Mouse (Mus musculus): Measurements from ENCODE around the gene Etl4. TPM values are rescaled to one million over a fixed set of nuclear protein-coding genes. Genes with fewer than 3 reads are reported as not detected.

Etl4 gene
- total and polyA plus RNA-seq, 2 experiments from 2014 or later = 4.8 to 10.9 TPM

DNA sequence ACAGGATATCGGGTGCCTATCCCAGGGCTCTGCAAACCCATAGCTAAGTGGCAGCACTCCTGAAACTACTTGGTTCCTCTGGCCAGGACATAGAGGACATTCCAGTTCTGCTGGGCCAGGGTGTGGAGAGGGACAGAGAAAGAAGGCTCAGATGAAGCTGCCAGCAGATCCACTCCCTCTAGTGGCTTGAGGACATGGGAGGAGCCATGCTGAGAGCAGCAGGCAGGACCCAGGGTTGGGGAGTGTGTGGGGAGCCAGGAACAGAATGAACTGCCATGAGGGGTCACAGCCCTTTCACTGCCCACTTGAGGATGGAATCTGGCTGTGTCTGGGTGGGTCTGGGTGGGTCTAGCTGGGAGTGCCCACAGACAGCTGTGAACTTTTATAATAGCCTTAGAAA is 784.2 kb downstream of the Etl4 start:
- H3K4me1 ChIP-seq (ENCODE audit: insufficient read depth, low read length) = no peaks in the 10 kb centered on the region
- DNase-seq (ENCODE audit: low spot score) = no peak
- H3K9me3 ChIP-seq (ENCODE audit: low read length) = no peaks in the 10 kb centered on the region
- H3K9ac ChIP-seq (replicated peaks; ENCODE audit: low read length, poor library complexity, severe bottlenecking) = no peak overlapping the region
- no peak overlapping the region for H3K27ac ChIP-seq (ENCODE audit: low read depth, low read length)
- TF ChIP-seq CTCF (IDR thresholded peaks at IDR 0.05) = no peak
- H3K4me3 ChIP-seq (ENCODE audit: low read depth, low read length) = no peak overlapping the region
- H3K27me3 ChIP-seq (ENCODE audit: insufficient read depth, low read length) = no peaks in the 10 kb centered on the region
- H3K4me2 ChIP-seq (ENCODE audit: low read depth, low read length, poor library complexity, severe bottlenecking) = no peak overlapping the region
- 100% methylated on average over 1 of the region's 1 CpGs for WGBS
- ATAC-seq (ENCODE audit: low FRiP score) = no peak
- no peaks in the 10 kb centered on the region for H3K36me3 ChIP-seq (ENCODE audit: insufficient read depth, low read length)

DNA sequence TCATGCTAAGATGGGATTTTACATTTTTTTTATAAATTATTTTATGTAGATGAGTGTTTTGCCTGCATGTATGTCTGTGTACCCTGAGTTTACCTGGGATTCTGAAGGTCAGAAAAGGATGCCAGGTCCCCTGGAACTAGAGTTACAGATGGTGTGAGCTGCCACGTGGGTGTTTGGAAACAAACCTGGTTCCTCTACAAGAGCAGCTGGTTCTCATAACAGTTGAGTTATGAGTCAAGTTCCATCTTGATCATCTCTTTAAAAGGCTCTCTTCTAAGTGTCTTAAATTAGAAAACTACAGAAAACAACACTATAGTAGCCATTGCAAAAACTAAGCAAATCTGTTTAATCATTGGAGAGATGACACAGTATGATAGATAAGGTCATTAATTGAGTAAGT is 788.1 kb downstream of the Etl4 start:
- Histone ChIP-seq H3K4me2 (ENCODE audit: low read depth, low read length, poor library complexity, severe bottlenecking) (no peak overlapping the region), H3K27me3 (ENCODE audit: insufficient read depth, low read length) (no peaks in the 10 kb centered on the region), H3K9me3 (ENCODE audit: low read length) (no peaks in the 10 kb centered on the region), H3K4me3 (ENCODE audit: low read depth, low read length) (no peak overlapping the region), H3K4me1 (ENCODE audit: insufficient read depth, low read length) (no peaks in the 10 kb centered on the region), H3K9ac (replicated peaks; ENCODE audit: low read length, poor library complexity, severe bottlenecking) (no peak overlapping the region), H3K27ac (ENCODE audit: low read depth, low read length) (no peak overlapping the region), H3K36me3 (ENCODE audit: insufficient read depth, low read length) (no peaks in the 10 kb centered on the region)
- no peak for DNase-seq (ENCODE audit: low spot score)
- TF ChIP-seq CTCF (IDR thresholded peaks at IDR 0.05) = no peak
- no peak for ATAC-seq (ENCODE audit: low FRiP score)
- WGBS = 81% methylated on average over 1 of the region's 1 CpGs

DNA sequence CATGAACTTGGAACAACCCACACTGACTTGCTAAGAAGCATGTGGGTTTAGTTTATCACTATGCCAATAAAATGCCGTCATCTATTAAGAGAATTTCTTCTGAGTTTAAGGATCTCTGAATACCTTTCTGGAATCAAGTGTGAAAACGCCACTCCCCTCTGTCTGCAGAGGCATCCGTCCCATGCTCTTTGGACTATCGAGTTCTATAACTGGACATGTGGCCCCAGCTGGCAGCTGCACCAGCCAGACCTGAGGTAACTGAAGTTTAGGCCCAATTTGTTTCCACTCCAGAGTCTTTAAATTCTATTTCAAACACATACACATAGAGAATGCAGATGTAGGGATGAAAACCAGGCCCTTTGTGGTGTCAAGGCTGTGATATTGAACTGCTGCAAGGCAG is 795.5 kb downstream of the Etl4 start:
- no peak for ATAC-seq (ENCODE audit: low FRiP score)
- WGBS = 98% methylated on average over 4 of the region's 4 CpGs
- no peaks in the 10 kb centered on the region for H3K4me1 ChIP-seq (ENCODE audit: insufficient read depth, low read length)

DNA sequence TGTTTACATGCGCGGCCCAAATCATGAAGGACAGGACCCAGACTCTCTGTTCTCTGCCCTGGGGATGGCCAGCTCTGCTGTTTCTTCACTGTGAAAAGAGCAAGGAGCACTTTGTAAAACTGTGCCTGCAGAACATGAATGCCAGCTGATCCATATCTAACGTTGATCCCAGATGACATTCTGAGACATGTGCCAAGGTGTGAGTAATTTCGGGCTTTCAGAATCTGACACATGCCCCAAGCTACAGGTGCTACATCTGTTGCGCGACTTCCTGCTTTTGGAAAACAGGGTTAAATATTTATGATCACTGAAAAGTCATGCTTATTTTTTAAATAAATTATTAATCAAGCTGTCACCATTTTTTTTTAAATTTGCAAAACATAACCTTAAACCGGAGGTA is 801.0 kb downstream of the Etl4 start:
- Histone ChIP-seq H3K27me3 (ENCODE audit: insufficient read depth, low read length) (no peaks in the 10 kb centered on the region), H3K9ac (replicated peaks; ENCODE audit: low read length, poor library complexity, severe bottlenecking) (no peak overlapping the region), H3K27ac (ENCODE audit: low read depth, low read length) (no peak overlapping the region), H3K4me3 (ENCODE audit: low read depth, low read length) (no peak overlapping the region), H3K36me3 (ENCODE audit: insufficient read depth, low read length) (no peaks in the 10 kb centered on the region), H3K4me2 (ENCODE audit: low read depth, low read length, poor library complexity, severe bottlenecking) (no peak overlapping the region), H3K9me3 (ENCODE audit: low read length) (no peaks in the 10 kb centered on the region), H3K4me1 (ENCODE audit: insufficient read depth, low read length) (no peaks in the 10 kb centered on the region)
- 91% methylated on average over 7 of the region's 7 CpGs for WGBS
- TF ChIP-seq CTCF (IDR thresholded peaks at IDR 0.05) = no peak
- ATAC-seq (ENCODE audit: low FRiP score) = no peak
- no peak for DNase-seq (ENCODE audit: low spot score)

More for the DNA sequence above, 795.5 kb downstream of the Etl4 start:
- H3K4me2 ChIP-seq (ENCODE audit: low read depth, low read length, poor library complexity, severe bottlenecking) = no peak overlapping the region
- no peaks in the 10 kb centered on the region for H3K27me3 ChIP-seq (ENCODE audit: insufficient read depth, low read length)
- H3K9ac ChIP-seq (replicated peaks; ENCODE audit: low read length, poor library complexity, severe bottlenecking) = no peak overlapping the region
- H3K27ac ChIP-seq (ENCODE audit: low read depth, low read length) = no peak overlapping the region
- H3K9me3 ChIP-seq (ENCODE audit: low read length) = no peaks in the 10 kb centered on the region
- no peaks in the 10 kb centered on the region for H3K36me3 ChIP-seq (ENCODE audit: insufficient read depth, low read length)
- DNase-seq (ENCODE audit: low spot score) = no peak
- no peak overlapping the region for H3K4me3 ChIP-seq (ENCODE audit: low read depth, low read length)
- no peak for TF ChIP-seq CTCF (IDR thresholded peaks at IDR 0.05)

DNA sequence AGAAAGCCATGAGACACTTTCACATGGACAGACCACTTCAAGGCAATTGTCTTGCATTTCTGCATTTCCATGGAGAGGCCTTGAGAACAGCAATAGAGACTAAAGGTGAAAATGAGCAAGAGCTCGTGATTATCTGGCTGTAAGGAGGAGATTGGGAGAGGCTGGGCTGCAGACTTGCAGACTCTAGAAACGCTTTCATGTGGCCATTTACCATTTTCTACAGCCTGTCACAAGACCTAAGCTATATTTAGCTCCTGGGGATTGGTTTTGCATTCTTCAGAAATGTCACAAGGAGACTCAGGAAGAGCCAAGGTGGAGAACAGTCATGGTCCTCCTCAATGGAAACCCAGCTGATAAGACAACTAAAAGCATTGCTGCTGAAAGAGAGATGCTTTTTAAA is 801.4 kb downstream of the Etl4 start:
- ATAC-seq (ENCODE audit: low FRiP score) = no peak
- Histone ChIP-seq H3K4me3 (ENCODE audit: low read depth, low read length) (no peak overlapping the region), H3K9ac (replicated peaks; ENCODE audit: low read length, poor library complexity, severe bottlenecking) (no peak overlapping the region), H3K27me3 (ENCODE audit: insufficient read depth, low read length) (no peaks in the 10 kb centered on the region), H3K27ac (ENCODE audit: low read depth, low read length) (no peak overlapping the region), H3K9me3 (ENCODE audit: low read length) (no peaks in the 10 kb centered on the region), H3K36me3 (ENCODE audit: insufficient read depth, low read length) (no peaks in the 10 kb centered on the region), H3K4me1 (ENCODE audit: insufficient read depth, low read length) (no peaks in the 10 kb centered on the region), H3K4me2 (ENCODE audit: low read depth, low read length, poor library complexity, severe bottlenecking) (no peak overlapping the region)
- 74% methylated on average over 2 of the region's 2 CpGs for WGBS
- no peak for DNase-seq (ENCODE audit: low spot score)
- TF ChIP-seq CTCF (IDR thresholded peaks at IDR 0.05) = no peak

DNA sequence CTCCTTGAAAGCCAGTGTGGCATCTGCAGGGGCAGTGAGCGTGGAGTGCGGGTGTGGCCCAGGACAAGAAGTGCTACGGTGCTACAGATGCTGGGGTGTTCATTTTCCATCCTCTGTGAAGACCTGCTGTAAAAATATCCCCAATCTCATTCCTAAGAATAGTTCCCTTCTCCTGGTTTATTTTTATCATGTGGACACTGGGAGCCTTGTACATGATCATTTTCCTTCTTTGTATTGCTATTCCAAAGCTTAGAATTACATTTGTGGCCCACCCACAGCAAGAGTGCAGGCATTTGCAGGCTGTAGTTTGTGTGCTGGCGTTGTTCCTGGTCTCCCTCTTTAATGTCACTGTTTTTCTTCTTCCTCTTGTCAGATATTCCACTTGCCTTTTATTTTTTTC is 809.5 kb downstream of the Etl4 start:
- no peak for TF ChIP-seq CTCF (IDR thresholded peaks at IDR 0.05)
- Histone ChIP-seq H3K36me3 (ENCODE audit: insufficient read depth, low read length) (no peaks in the 10 kb centered on the region), H3K9me3 (ENCODE audit: low read length) (no peaks in the 10 kb centered on the region), H3K27ac (ENCODE audit: low read depth, low read length) (no peak overlapping the region), H3K27me3 (ENCODE audit: insufficient read depth, low read length) (no peaks in the 10 kb centered on the region), H3K4me1 (ENCODE audit: insufficient read depth, low read length) (no peaks in the 10 kb centered on the region; the same call in 1 of the 2 replicates), H3K9ac (replicated peaks; ENCODE audit: low read length, poor library complexity, severe bottlenecking) (no peak overlapping the region), H3K4me3 (ENCODE audit: low read depth, low read length) (no peak overlapping the region), H3K4me2 (ENCODE audit: low read depth, low read length, poor library complexity, severe bottlenecking) (no peak overlapping the region)
- WGBS = 90% methylated on average over 4 of the region's 4 CpGs
- ATAC-seq (ENCODE audit: low FRiP score) (no peak), DNase-seq (ENCODE audit: low spot score) (no peak)

Data from midbrain, postnatal 0 days (tissue).